Mouse (Mus musculus): Measurements from ENCODE around the gene Fxyd2.

Fxyd2 gene

DNA sequence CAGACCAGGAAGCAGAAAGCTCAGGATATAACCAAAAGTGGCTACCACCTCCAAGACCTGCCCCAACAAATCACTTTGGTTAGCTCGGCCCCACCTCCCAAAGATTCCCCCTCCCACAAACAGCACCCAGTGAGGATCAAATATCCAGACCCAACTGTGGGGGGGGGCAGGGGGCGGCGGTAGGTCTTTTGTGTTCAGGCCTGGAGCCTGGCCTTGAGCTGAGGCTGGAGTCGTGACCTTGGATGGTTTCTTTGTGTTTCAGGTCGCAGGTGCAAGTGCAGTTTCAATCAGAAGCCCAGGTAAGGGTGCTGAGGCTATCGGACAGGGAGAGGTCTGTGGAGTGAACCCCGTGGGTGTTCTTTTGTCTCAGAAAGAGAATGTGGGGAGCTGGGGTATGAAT is 8.2 kb upstream of the Fxyd2 start:
- no peak for DNase-seq

DNA sequence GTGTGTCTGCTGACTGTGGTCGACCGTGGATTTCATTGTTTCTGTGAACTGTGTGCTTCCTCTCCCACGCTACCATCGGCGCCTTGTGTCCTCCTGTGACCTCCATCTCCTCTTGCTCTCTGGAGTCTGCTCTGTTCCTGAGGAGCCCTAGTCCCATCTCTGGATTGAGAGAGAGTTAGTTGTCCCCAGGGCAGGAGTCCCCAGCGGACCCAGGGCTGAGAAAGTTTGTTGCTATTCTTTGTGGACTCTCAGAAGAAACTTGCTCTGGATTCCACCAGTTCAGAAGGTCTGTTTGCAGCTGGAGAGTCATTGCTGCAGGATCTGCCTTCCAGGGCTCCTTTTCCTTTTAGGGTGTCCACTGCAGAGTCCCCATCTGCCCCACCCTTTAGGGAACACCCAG is 4.3 kb upstream of the Fxyd2 start:
- no peak for DNase-seq

DNA sequence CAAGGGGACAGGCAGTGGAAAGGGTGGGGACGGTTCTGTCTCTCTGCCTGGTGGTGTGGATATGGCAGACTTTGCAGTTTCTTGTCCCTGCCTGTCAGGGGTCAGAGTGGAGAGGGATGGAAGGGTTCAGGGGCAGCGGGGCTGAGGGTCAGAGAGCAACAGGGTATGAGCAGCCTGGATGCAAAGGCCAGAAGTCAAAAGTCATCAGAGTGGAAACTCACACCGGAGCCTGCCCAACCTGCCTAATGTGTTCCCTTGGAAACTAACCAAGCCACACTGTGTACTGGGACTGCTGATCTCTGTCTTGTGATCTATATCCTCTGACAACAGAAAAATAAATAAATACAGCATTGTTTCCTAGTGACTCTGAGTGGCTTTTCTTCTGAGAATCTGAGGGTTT is 3.7 kb upstream of the Fxyd2 start:
- DNase-seq: no peak

DNA sequence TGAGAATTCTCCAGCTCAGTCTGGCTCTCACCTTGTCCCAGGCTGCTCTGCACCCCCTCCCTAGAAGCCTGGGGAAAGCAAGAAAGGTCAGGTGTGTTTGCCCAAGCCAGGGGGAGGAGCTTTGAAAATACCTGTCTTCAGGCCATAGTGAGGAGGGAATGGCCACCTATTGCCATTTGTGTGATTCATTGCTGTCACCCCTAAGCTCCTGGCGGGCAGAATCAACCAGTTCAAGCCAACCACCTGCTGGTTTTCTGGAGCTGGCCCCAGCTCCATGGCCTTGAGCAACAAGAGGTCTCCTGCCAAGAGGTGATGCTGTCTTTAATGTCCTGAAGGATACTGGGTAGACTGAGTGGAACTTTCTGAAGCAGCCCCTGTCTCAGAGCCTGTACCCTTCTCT is 1.1 kb upstream of the Fxyd2 start:
- peak; percentile 66 to 77 for DNase-seq

DNA sequence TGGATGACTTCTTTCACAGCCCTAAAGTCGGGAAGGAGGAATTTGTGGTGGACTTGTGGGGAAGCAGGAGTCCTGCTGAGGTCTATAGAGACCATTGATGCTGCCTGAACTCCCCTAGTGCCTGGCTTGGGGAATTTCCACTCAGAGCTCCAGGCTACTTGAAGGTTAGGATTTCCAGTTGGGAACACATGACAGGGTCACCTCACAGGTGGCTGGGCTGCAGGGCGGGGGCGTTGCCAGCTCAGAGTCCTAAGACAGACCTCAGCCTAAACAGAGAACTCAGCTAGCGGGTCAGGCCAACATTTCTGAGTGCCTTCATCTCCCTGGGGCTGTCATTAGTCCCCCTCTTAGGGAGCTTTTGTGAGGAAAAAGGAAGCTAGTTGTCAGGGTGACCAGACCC is 2.4 kb downstream of the Fxyd2 start:
- DNase-seq: no peak

DNA sequence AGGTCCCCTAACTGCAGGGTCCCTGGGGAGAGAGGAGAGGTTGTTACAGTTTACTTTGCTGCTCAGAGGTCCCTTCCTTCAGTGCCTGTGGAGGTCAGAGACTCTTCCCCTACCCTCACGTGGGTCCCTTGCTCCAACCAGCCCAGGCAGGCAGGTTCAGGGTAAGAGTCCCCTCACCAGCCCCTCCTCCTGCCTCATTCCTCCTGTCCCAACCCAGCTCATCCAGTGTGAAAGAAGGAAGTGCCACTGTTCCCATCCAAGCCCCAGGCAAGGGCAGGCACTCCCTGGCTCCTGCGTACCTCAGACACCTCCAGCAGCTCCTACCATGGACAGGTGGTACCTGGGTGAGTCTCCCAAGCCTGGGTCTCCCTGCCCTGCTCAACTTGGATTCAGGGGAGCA is 3.5 kb downstream of the Fxyd2 start:
- no peak for DNase-seq

DNA sequence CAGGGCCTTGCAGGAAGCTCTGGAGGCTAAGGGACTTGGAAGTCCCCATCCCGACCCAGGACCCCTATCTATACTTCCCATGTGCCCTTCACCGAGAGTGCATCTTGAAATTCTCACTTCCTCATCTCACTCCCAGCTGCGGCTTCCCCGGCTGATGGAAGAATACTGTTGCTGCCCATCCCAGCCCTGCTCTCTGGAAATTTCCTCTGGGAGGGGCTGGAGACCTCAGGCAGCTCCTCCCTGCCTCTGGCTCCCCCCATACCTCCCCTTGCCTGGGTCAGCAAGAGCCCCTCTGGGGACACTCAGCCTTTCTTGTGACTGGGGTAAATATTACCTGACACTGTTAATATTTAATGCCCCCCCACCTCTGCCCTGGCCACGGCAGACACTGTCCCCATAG is 6.2 kb downstream of the Fxyd2 start:
- no peak for DNase-seq

DNA sequence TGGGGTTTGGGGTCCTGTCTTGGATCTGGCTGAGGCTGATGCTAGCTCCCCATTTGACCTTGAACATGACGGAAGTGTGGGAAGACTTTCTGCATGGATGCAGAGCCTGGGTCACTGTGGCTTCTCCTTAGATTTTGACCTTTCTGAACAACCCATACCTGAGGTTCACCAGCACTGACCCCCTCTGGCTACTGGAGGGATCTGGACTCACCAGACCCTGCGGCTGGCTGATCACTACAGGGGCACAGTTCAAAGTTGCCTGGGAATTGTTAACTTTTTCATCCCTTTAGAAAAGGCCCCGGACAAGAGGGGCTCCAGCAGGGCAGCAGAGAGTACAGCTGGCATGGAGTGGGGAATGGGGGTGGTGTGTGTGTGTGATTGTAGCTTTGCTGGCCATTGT is 7.3 kb downstream of the Fxyd2 start:
- DNase-seq: no peak

DNA sequence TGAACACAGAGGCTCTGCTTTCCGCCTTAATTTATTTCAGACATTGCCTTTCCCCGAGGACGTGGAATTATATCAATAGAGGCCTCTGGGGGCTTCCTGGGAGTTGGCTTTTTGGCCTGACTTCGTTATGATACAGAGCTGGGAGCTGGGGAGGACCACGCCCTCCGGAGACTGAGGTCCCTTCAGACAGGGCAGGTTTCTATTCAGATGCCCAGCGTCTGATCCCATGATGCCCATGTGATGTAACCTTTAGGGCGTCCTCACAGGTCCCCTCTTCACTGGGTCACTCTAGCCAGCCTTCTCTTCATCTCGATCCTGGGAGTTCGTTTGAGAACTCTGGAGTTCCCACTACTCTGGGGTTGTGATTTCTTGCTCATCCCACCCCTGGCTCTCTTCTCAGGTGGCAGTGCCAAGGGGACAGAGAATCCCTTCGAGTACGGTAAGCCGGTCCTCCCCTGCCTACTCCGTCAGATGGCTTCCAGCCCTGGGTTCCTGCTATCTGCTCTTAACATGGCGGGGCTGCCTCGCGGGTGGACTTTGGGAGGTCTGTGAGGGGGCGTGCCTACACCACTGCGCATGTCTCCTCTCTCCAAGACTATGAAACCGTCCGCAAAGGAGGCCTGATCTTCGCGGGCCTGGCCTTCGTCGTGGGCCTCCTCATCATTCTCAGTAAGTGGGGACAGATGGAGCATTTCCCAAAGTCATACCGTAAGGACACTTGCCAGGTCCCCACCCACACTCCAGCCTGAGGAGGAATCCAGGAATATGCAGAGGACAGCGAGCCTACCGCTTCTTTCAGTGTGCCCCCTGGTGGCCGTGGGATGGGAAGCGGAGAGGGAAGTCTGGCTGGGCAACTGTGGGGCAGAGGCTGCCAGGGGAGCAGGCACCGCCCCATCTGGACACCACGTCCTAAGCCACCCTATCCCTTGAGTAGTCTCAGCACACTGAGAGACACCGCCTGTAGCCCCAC is 8.5 kb downstream of the Fxyd2 start:
- DNase-seq: peak; percentile 91 to 96

DNA sequence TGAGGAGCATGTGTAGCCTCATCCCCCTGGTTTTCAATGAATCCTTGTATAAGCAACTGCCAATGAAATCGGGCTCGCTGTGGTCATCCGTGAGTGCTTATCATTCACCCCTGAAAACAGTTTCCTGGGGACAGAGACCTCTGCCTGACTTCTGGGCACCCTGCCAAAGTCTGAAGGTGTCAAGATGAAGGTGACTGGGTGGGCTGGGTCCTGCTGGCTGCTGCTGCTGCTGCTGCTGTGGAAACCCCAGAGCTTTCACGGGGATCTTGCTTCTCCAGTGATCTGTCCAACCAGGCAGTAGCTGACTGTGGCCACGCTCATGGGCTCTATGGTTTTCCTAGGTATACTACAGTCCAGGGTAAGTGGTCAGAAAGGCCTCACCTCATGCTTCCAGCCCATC is 10.7 kb downstream of the Fxyd2 start:
- DNase-seq: no peak

DNA sequence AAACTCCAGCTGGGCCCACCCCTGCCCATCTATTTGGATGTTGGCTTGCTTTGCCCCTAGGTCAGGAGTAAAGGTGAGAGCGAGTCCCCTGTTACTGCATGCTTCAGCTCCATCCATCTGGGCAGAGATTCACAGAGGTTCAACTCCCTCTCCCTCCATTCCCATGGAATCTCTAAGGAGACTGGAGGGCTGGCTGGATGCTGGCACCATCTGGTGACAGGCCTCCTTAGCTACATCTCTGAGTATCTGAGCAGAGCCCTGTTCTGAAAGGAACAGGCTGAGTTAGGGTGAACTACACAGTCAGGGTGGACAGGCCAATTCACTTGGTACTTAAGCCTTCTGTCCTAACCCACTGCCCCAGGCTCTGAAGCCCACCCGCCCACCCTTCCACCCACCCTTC is 11.1 kb downstream of the Fxyd2 start:
- no peak for DNase-seq

DNA sequence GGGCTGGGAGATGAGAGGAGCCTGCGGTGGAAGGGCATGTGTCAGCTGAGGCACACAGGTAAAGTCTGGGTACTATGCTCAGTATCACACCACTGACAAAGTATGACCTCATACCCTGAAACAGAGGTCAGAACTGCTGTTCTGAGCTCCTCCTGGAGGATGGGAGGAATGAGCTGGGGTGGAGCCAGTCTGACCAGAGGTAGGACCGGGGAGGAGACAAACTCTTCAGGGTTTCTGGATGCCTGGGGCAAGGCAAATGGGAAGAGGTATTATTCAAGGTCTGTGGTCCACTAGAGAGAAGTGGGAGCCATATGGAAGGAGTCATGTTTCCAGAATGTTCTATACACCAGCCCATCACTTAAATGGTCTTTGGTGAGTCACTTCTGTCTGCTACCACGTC is 11.6 kb downstream of the Fxyd2 start:
- no peak for DNase-seq

DNA sequence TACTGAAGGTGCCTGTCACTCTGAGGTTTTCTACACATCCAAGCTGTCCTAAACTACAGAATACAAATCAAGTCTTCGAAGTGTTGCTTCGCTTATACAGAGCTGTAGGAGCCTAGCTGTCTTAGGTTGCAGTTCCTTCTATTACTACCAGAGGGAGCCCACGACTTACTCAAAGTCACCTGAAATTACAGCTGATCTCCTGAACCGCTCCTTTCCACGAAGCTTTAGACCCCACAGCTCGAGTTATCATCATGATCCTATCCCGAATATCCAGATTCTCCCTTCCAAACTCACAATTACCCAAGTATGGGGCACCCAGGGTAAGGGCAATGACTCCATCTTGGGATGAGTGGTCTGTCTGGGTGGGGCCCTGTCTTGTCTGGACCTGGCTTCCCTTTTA is 12.3 kb downstream of the Fxyd2 start:
- peak; percentile 68 to 80 for DNase-seq

DNA sequence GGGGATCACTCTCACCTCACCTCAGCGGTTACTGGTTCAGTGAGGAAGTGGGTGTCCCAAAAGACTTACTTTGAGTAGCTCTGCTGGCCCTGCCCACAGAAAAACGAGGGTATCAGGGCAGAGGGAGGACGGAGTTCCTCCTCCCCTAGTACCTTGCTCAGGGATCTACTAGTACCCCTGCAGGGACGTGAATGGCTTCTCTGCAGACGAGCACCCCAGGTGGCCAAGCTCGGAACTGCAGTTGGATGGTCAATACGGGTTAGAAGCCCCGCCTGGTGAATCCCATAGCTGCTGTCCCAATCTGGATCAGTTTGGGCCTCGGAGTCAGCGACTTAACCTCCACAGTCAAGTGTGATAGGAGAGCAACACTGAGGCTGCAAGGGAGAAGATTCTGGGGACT is 12.8 kb downstream of the Fxyd2 start:
- peak; percentile 97 to 99 for DNase-seq

DNA sequence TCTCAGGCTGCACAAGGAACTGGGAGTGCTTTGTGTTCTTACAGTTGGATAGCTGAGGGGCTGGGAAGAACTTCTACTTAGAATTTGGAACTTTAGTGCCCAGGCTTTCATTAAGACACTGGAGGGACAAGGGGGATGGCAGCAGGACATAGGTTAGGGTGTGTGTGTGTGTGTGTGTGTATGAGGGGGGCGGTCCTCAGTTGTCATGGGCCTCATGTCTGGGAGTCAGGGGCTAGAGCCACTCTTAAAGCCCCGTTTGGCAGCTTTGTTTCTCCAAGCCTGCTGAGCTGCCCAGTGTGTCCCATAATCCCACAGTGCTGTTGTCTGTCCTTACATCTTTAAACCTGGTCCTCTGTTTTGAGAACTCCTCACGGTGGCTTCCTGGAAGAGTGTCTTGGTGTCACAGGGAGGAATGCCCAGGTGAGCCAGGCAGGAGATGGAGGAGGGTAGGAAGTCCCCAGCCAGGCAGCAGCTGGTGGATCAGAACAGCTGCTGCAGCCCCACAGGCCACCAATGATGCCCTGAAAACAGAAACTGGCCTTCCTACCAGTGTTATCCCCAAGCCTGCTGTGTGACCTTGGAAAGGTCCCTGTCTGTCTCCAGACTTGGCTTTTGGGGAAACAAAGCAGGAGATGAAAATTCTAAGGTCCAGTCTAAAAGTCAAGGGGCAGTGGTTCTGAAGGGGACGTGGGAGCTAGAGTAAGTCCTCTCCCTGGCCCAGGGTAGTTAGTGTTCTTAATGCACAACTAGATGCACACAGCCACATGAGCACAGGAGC is 13.4 kb downstream of the Fxyd2 start:
- no peak for DNase-seq

DNA sequence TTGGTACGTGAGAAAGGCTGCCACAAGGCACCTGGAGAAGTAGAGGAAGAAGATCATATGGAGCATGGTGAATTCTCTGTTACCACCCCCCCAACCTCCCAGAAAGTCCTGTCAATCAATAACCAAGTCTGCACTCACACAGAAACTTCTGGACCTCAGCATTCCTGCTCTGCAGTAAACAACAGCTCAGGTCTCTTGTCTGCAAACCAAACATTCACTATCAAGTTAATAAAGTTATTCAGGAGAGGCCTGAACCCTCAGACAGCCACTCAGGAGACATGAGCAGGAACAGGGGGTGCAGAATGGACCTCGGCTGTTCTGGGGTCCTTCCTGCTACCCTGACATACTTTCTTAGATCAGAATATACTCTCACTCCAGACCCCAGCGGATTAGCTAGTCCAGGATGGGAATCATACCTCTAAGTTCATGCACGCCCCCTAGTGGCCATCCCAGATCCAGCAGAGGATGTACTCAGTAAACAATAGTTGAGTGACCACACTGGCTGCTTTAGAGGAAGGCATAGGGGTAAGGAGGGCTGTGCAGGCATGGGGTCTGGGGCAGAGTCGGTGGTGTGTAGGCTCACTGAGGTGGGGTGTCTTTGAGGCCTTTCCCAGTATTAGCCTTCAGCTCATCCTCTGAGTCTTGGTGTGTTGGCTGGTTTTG is 14.1 kb downstream of the Fxyd2 start:
- DNase-seq: peak; percentile 61 to 84

DNA sequence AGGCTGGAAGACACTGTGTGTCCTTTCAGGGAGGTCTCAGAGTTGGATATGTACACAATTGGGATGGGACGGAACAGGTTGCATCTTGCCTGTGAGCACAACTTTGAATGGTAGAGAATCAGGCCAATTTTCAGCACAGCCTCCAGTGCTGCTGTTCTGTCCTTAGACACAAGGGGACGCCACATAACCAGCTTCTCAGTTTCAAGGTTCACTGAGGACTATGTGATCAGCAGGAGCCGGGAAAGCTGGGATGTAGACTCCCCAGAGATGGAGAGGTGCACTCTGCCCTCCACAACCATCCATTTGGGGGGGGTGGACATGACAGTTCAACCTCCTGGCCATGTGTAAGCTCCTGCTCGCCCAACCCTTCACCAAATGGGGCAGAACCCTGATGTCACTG is 16.4 kb downstream of the Fxyd2 start:
- DNase-seq: peak; percentile 88 to 92

DNA sequence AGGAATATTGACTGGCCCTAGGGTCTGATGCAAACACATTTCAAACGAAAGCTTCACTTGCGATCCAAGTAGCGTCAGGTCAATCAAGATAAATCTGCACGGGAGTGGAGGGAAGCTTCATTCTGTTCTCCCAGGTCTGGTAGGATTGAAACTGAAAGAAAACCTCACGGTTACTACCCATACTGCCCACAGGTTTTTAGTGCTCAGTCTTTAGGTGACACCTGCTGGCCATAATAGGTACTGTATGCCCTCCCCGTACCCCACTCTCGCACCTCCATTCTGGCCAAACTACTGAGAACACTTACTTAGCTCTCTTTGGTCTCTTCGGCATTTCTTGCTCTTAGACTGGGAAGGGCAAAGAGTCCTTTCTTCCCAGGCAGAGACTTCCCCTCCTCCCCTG is 17.8 kb downstream of the Fxyd2 start:
- DNase-seq: peak; percentile 84 to 87

DNA sequence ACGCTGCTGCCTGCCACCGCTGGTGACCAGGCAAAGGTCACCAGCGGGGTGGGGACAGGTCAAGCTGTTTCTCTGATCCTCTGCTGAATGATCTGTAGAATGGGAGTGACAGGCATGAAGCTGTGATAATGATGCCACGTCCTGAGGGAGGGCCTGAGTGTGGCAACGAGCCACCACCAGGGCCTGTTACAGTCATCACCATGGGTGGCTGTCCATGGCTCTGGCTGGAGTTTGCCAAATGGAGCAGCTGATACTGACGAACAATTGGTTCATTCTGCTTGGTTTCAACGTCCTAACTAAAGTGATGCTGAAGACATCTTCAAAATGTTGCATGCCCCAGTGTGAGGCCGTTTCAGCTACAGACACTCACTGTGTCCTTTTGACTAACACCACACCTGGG is 18.8 kb downstream of the Fxyd2 start:
- peak; percentile 34 to 37 for DNase-seq

DNA sequence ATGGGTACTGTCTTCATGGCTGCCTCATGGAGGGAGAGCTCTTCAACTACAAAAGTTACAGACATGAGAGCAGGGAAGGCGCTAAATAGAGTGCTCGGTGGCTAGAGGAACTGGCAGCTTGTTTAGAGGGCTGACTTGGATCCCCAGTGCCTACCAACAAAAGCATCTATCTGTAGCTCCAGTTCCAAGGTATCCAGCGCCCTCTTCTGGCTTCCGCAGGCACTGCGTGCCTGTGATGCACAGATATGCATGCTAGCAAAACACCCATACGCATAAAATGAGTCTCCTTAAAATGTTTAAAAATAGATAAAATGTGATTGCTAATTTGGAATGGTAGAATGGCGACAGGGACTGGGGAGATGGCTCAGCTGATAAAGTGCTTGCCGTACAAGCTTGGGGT is 21.7 kb downstream of the Fxyd2 start:
- DNase-seq: peak; percentile 56 to 77

DNA sequence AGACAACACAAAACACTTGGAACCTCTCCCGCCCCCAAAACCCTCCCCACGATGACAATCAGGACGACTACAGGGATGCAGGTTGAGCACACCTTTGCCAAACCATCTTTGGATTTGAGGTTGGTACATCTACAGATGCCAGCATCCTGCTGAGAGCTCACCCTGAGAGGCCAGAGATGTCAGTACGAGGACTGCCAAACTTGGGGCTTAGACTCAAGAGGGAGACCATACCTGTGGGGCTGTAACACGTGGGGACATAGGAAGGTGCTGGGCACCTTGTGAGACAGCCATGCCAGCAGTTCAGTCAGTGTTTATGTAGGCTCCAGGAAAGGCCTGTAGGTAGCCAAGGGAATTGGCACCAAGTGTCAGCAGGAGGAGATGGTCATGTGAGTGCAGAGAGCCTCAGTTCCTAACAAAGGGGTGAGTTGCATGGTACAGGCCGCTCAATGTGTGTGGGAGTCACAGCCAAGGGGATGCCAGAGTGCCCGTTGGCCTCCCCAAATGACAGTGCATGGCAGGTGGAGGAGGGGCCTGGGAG is 23.4 kb downstream of the Fxyd2 start:
- peak; percentile 39 to 65 for DNase-seq

DNA sequence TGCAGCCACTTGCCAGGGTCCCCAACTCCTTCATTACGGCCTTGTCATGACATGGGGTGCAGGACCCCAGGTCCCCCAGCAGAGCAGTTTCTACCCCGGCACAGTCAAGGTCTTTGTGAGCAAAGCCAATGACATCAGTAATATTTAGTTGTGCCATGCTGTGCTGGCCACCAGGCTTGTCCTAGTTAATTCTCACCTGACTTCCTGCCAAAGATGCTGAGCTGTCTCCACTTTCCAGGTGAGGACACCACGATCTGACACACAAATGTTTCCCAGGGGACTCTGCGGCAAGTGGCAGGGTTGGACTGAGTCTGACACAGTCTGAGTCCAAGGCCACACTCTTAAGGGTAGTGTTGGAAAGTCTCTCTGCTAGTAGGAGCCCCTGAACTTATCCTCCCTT is 27.0 kb downstream of the Fxyd2 start, which contains the start of gene Dscaml1:
Gene Dscaml1 (plus strand): TSS at position 173 of the 400 bp plus-strand sequence.
- DNase-seq: peak; percentile 47 to 64

DNA sequence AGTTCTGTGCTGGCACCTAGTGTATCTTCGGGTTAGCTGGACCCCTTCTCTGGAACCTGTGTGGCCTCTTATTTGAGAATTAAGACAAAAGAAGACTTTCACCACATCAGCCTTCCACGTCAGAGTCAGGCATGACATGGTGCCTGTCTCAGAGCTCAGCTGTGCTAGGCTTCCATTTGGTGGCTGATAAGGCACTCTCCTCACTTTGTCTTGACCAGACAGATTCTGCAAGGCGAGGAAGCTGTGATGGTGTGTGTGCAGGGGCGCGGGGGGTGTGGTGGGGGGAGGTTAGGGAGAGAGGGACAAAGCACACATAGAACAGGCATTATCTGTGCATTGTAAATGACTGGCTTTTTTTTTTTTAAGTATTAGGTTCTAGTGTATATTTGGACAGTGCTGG is 29.9 kb downstream of the Fxyd2 start:
- no peak for DNase-seq

Data from cerebellum, postnatal 14 days (tissue).